Mouse (Mus musculus) liver, embryonic 14.5 days (tissue): ENCODE measurements at regions not wholly inside any gene's neighbourhood (a gene's known extent, or its start where the extent isn't known, plus 50 kb on each side); places are given as distances from the start of the nearest gene placed in this dataset.
A peak's percentile ranks its signal among the peaks of the same experiment; 100 is the strongest.

ENCODE experiments used
- ATAC-seq: fragments of 200-750 bp; cut with Nextera tagmentation; 2 replicates; pipeline ENCODE4 v1.8.0; 2017; ENCODE audit warnings: moderate number of reproducible peaks, mild to moderate bottlenecking, moderate library complexity; ENCODE audit not compliant: insufficient read depth
- DNase-seq, 3 experiments: peaks; one replicate each; pipeline ENCODE4 v3.0.0-alpha.2; 2012 to 2013; ENCODE audit warnings: low read depth in 3 of 3, low spot score in 3 of 3
- H3K27ac ChIP-seq: fragments of 300-500 bp; sonication (generic); 2 replicates; pipeline ENCODE4 v1.5.1; 2014; ENCODE audit warnings: moderate library complexity, mild to moderate bottlenecking, control low read depth, inconsistent platforms
- H3K27me3 ChIP-seq: fragments of 300-500 bp; sonication (generic); 2 replicates; pipeline ENCODE4 v1.6.1; 2014; ENCODE audit warnings: mild to moderate bottlenecking, low read length, moderate library complexity; ENCODE audit not compliant: control insufficient read depth, insufficient read depth
- H3K36me3 ChIP-seq: fragments of 300-500 bp; sonication (generic); replicated peaks from 2 replicates; pipeline ENCODE4 v1.6.1; 2014; ENCODE audit warnings: low read depth; ENCODE audit not compliant: control insufficient read depth, insufficient read depth
- H3K4me1 ChIP-seq, 2 experiments: fragments of 200-500 bp in 1 of 2; fragments of 300-500 bp in 1 of 2; sonication (generic) in 1 of 2; replicated peaks; 2 replicates each; pipeline ENCODE4 v1.6.1; 2012 to 2014; ENCODE audit warnings: antibody characterized with exemption in 1 of 2, inconsistent platforms in 1 of 2, low read length in 1 of 2; ENCODE audit not compliant: control insufficient read depth in 2 of 2, insufficient read depth in 2 of 2
- H3K4me2 ChIP-seq: fragments of 300-500 bp; sonication (generic); 2 replicates; pipeline ENCODE4 v1.6.1; 2014; ENCODE audit warnings: low read depth, mild to moderate bottlenecking, control low read depth, moderate library complexity
- H3K4me3 ChIP-seq, 2 experiments: fragments of 200-500 bp in 1 of 2; fragments of 300-500 bp in 1 of 2; sonication (generic) in 1 of 2; 2 replicates each; pipeline ENCODE4 v1.5.1; 2012 to 2014; ENCODE audit warnings: low read depth in 2 of 2, low read length in 2 of 2, mild to moderate bottlenecking in 2 of 2, control low read depth in 1 of 2, inconsistent platforms in 1 of 2, moderate library complexity in 1 of 2; ENCODE audit not compliant: insufficient read depth in 1 of 2
- H3K9ac ChIP-seq: fragments of 300-500 bp; sonication (generic); replicated peaks from 2 replicates; pipeline ENCODE4 v1.6.1; 2014; ENCODE audit warnings: mild to moderate bottlenecking, control low read depth, moderate library complexity
- H3K9me3 ChIP-seq: fragments of 300-500 bp; sonication (generic); 2 replicates; pipeline ENCODE4 v1.6.1; 2016; ENCODE audit warnings: low read length, mixed read lengths; ENCODE audit not compliant: control insufficient read depth
- CTCF ChIP-seq: IDR thresholded peaks from 2 replicates; pipeline ENCODE4 v1.5.1; 2016; ENCODE audit warnings: antibody characterized with exemption, low read depth, control low read depth
- EP300 ChIP-seq: IDR thresholded peaks from 2 replicates; pipeline ENCODE4 v1.6.1; 2016; ENCODE audit warnings: antibody characterized with exemption, low read depth
- WGBS: fragments of 180-500 bp; shearing (Covaris S2); extraction: QIAGEN DNeasy Blood & Tissue Kit; methylation state at CpG from one replicate; pipeline ENCODE4 v1.1.7; 2014; ENCODE audit not compliant: insufficient replicate concordance; 5-methylcytosine and 5-hydroxymethylcytosine counted together

GRCm38 (mm10) chr2:174901801-174902200 lies 108.2 kb upstream of the Gm14444 start:
- H3K4me2 ChIP-seq = no peak overlapping the region
- ATAC-seq (no peak), DNase-seq (no peak)
- H3K4me3 ChIP-seq = no peak overlapping the region
- no peak overlapping the region for H3K27ac ChIP-seq
- no peaks in the 10 kb centered on the region for H3K9me3 ChIP-seq
- TF ChIP-seq CTCF = no peak
- TF ChIP-seq EP300 = no peak
- H3K9ac ChIP-seq = no peak overlapping the region
- no peaks in the 10 kb centered on the region for H3K27me3 ChIP-seq
- whole genome bisulfite sequencing = 73% methylated on average over 16 of the region's 16 CpGs
- H3K4me1 ChIP-seq = no peaks in the 10 kb centered on the region
- no peaks in the 10 kb centered on the region for H3K36me3 ChIP-seq

GRCm38 (mm10) chr2:174903627-174904026 lies 106.4 kb upstream of the Gm14444 start:
- no peak overlapping the region for H3K4me2 ChIP-seq
- WGBS = 67% methylated on average over 7 of the region's 7 CpGs
- no peaks in the 10 kb centered on the region for H3K4me1 ChIP-seq
- ATAC-seq (no peak), DNase-seq (no peak)
- no peak overlapping the region for H3K27ac ChIP-seq
- no peaks in the 10 kb centered on the region for H3K9me3 ChIP-seq
- H3K9ac ChIP-seq = no peak overlapping the region
- no peak for TF ChIP-seq EP300
- no peak for TF ChIP-seq CTCF
- no peak overlapping the region for H3K4me3 ChIP-seq
- H3K27me3 ChIP-seq = no peaks in the 10 kb centered on the region
- no peaks in the 10 kb centered on the region for H3K36me3 ChIP-seq

- WGBS = 28% methylated on average over 6 of the region's 6 CpGs
- DNase-seq = peak in 1 of 3 experiments; percentile 4
Observed at GRCm38 (mm10) chr2:174905865-174906639, 104.0 kb upstream of the Gm14444 start.

DNA sequence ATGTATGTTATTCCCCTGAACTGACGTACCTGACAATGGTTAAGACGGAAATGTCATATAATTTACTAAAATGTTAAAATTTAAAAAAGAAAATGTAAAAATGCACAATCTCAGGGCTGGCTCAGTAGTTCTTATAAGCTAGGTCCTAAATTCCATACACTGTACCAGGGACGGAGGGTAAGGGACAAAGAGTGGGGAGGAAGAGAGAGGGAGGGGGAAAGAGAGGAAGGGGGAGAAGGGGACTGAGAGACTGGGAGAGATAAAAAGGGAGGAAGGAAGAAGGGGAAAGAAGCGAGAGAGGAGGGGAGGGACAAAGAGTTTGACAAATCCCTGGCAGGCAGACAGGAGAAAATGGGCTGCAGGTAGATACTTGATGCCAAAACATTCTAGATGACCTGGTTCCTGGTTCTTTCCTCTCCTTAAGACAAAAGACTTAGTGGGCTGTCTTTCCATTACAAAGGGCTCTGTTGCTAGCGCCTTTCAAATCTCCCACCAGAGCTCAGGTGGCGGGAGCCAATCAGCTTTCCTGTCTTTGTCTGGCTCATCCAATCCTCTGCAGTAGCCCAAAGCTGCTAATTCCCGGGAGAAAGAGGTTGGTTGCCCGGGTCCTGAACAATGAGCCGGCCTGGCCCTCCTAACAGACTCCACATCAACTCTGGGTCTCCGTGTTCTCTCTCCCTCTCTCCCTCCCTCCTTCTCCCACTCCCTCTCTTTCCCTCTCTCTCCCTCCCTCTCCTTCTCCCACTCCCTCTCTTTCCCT lies 92.7 kb upstream of the Gm14444 start:
- Histone ChIP-seq H3K4me2 (no peak overlapping the region), H3K27ac (no peak overlapping the region)
- DNase-seq = no peak

More at GRCm38 (mm10) chr2:174905865-174906639, 104.0 kb upstream of the Gm14444 start:
- no peaks in the 10 kb centered on the region for H3K4me1 ChIP-seq
- H3K9me3 ChIP-seq = no peaks in the 10 kb centered on the region
- no peak for ATAC-seq
- no peak overlapping the region for H3K9ac ChIP-seq
- H3K4me3 ChIP-seq = no peak overlapping the region
- no peaks in the 10 kb centered on the region for H3K27me3 ChIP-seq
- no peaks in the 10 kb centered on the region for H3K36me3 ChIP-seq
- H3K27ac ChIP-seq = no peak overlapping the region
- no peak overlapping the region for H3K4me2 ChIP-seq
- TF ChIP-seq EP300 = no peak
- peak; percentile 55 for TF ChIP-seq CTCF

GRCm38 (mm10) chr2:174917975-174918374 lies 92.1 kb upstream of the Gm14444 start:
- ATAC-seq = no peak
- Histone ChIP-seq H3K36me3 (no peaks in the 10 kb centered on the region), H3K27ac (no peak overlapping the region), H3K9me3 (no peaks in the 10 kb centered on the region), H3K4me2 (no peak overlapping the region), H3K27me3 (no peaks in the 10 kb centered on the region), H3K4me1 (no peaks in the 10 kb centered on the region), H3K9ac (no peak overlapping the region), H3K4me3 (no peak overlapping the region)
- 38% methylated on average over 5 of the region's 5 CpGs for WGBS
- DNase-seq = no peak
- no peak for TF ChIP-seq CTCF
- TF ChIP-seq EP300 = no peak

More for the DNA sequence above, 92.7 kb upstream of the Gm14444 start:
- H3K4me3 ChIP-seq = no peak overlapping the region
- no peak for ATAC-seq
- H3K27me3 ChIP-seq = no peaks in the 10 kb centered on the region
- TF ChIP-seq CTCF = no peak
- no peak for TF ChIP-seq EP300
- WGBS = 21% methylated on average over 10 of the region's 10 CpGs
- H3K9me3 ChIP-seq = no peaks in the 10 kb centered on the region
- H3K4me1 ChIP-seq = no peaks in the 10 kb centered on the region
- H3K36me3 ChIP-seq = no peaks in the 10 kb centered on the region
- H3K9ac ChIP-seq = no peak overlapping the region
